Mouse (Mus musculus) C2C12 (cell line): Measurements from ENCODE around the gene Onecut3. TPM values are rescaled to one million over a fixed set of nuclear protein-coding genes. Genes with fewer than 3 reads are reported as not detected.

Source experiments
- H3K27me3 ChIP-seq: one replicate; pipeline ENCODE4 v1.6.1; 2011; ENCODE audit not compliant: control insufficient read depth, insufficient read depth, insufficient read length
- H3K36me3 ChIP-seq: one replicate; pipeline ENCODE4 v1.6.1; 2011; ENCODE audit not compliant: control insufficient read depth, insufficient read depth
- H3K4me3 ChIP-seq: one replicate; pipeline ENCODE4 v1.5.1; 2011; ENCODE audit warnings: mild to moderate bottlenecking, control low read depth; ENCODE audit not compliant: poor library complexity, insufficient read depth, severe bottlenecking
- H3K79me2 ChIP-seq: one replicate; pipeline ENCODE4 v1.6.1; 2011; ENCODE audit not compliant: control insufficient read depth, insufficient read depth
- H3K79me3 ChIP-seq: one replicate; pipeline ENCODE4 v1.6.1; 2011; ENCODE audit warnings: low read depth, control low read depth
- H3ac ChIP-seq: one replicate; pipeline ENCODE3; 2011; ENCODE audit warnings: low read depth; ENCODE audit not compliant: control insufficient read depth, insufficient read length
- CEBPB ChIP-seq: IDR thresholded peaks from one replicate; pipeline ENCODE4 v1.6.1; 2011; ENCODE audit warnings: low read depth, mild to moderate bottlenecking, control low read depth, moderate library complexity
- CTCF ChIP-seq: IDR thresholded peaks from one replicate; pipeline ENCODE4 v1.5.1; 2011; ENCODE audit not compliant: control insufficient read depth, insufficient read depth, insufficient read length
- FOSL1 ChIP-seq: IDR thresholded peaks from one replicate; pipeline ENCODE4 v1.8.0; 2011; ENCODE audit warnings: mild to moderate bottlenecking, low read length; ENCODE audit not compliant: poor library complexity, insufficient read depth, severe bottlenecking
- MAX ChIP-seq: IDR thresholded peaks from one replicate; pipeline ENCODE4 v1.6.1; 2011; ENCODE audit warnings: mild to moderate bottlenecking, control low read depth
- MYOD1 ChIP-seq: IDR thresholded peaks from one replicate; pipeline ENCODE4 v1.6.1; 2011; ENCODE audit warnings: low read depth; ENCODE audit not compliant: control insufficient read depth, insufficient read length
- MYOG ChIP-seq: IDR thresholded peaks from one replicate; pipeline ENCODE4 v1.6.1; 2011; ENCODE audit not compliant: control insufficient read depth, insufficient read length; ENCODE audit errors: extremely low read depth
- USF1 ChIP-seq: IDR thresholded peaks from one replicate; pipeline ENCODE4 v1.6.1; 2011; ENCODE audit warnings: low read depth, mild to moderate bottlenecking, control low read depth, moderate library complexity
- polyA plus RNA-seq: library from polyadenylated mRNA; unstranded; fragments of >200 nt; fragmentation: generic; extraction: Trizol; gene quantifications from one replicate; pipeline ENCODE4 v1.2.1, GENCODE M21; 2012; ENCODE audit warnings: missing spikeins

Gene Onecut3
- polyA plus RNA-seq, 1 experiment: not detected

DNA sequence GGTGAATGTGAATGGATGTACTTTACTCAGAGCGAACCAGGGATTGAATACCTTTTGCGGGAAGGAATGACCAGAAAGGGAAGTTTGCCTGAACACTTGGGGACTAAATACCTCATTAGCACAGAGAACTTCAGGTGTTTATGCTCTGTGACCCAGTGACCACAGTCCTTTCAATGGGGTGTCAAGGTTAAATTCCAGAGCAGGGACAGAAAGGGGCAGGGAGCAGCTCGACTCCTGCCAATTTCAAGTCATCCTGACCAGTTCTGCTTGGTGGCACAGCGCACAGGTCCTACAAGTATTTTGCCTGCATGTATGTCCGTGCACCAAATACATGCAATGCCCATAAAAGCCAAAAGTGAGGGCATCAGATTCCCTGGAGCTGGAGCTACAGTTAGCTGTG is 29.6 kb upstream of the Onecut3 start:
- H3K36me3 ChIP-seq: no peaks in the 10 kb centered on the region
- no peaks in the 10 kb centered on the region for H3K79me2 ChIP-seq
- H3ac ChIP-seq: no peak overlapping the region
- TF ChIP-seq MAX (no peak), USF1 (no peak), MYOD1 (no peak), FOSL1 (no peak), CTCF (no peak), CEBPB (no peak), MYOG (no peak)
- no peak overlapping the region for H3K4me3 ChIP-seq
- no peaks in the 10 kb centered on the region for H3K27me3 ChIP-seq
- no peaks in the 10 kb centered on the region for H3K79me3 ChIP-seq

DNA sequence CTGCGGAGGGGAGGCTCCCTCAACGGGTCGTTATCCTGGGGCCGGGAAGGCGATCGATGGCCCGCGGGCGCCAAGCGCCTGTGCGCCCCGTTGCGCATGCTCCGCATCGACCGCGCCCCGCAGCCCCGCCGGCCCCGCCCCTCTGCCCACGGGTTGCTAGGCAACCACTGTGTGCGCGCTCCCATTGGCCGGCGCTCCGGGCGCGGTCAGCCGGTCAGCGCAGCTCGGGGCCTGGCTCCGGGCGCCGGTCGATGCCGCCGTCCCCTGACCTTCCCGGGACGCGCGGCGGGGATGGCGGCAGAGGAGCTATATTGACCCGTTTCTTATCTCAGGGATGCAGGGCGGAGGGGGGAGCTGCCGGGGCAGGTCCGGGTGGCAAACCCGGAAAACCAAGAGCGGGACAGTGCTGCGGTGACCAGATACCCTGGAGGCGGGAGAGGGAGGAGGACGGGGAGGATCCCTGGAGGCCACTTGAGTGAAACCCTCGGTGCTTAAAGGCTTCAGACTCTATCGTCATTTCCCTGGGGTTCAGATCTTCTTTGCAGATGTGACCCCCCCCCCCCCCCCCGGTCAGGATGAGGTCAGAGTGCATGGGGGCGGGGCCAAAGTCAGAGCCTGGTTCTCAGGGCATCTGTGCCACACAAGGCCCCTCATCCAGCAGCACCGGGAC is 19.2 kb upstream of the Onecut3 start:
- Histone ChIP-seq H3K4me3 (peak overlapping the region; percentile 40), H3K36me3 (no peaks in the 10 kb centered on the region), H3K27me3 (peaks cover 4% of the 10 kb centered on the region), H3ac (peak overlapping the region; percentile 63), H3K79me3 (no peaks in the 10 kb centered on the region), H3K79me2 (no peaks in the 10 kb centered on the region)
- TF ChIP-seq FOSL1: no peak
- no peak for TF ChIP-seq CEBPB
- no peak for TF ChIP-seq MYOD1
- TF ChIP-seq MYOG: no peak

DNA sequence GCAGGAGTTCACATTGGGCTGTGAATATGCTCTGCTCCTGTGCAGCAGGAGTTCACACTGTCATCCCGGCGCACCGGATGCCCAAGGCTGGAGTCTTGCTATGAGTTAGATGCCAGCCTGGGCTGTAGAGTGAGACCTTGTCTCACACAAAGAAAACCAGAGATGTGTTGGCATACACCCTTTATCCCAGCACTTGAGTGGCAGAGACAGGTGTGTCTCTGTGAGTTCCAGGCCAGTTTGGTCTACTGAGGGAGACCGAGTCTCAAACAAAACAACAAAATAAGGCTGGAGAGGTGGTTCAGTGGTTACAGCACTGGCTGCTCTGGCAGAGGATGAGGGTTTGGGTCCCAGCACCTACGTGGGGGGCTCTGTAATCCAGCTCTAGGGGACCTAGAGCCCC is 16.1 kb upstream of the Onecut3 start:
- no peak overlapping the region for H3ac ChIP-seq

DNA sequence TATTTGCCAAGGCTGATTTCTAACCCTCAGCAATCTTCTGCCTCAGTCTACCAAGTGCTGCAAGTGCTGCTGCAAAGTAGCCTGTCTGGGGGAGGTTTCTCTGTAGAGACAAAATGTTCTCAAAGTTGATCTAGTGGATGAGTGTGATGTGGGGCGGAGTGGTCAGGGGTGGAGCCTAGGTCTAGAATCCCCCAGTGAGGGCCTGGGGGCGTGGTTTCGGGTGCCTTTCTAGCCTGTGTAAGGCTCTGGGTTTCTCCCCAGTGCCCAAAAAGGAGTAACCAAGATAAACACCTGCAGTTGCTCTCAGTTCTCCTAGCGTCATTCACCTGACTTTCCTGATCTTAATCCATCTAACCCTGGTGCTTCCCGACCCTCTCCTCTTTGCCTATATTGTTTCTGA is 13.6 kb upstream of the Onecut3 start:
- Histone ChIP-seq H3K79me3 (no peaks in the 10 kb centered on the region), H3K79me2 (no peaks in the 10 kb centered on the region), H3K36me3 (no peaks in the 10 kb centered on the region), H3K4me3 (no peak overlapping the region), H3K27me3 (peaks cover 34% of the 10 kb centered on the region), H3ac (no peak overlapping the region)
- TF ChIP-seq MYOD1 (no peak), FOSL1 (no peak), MYOG (no peak), USF1 (no peak), MAX (no peak), CTCF (no peak), CEBPB (no peak)

More for the DNA sequence above, 16.1 kb upstream of the Onecut3 start:
- H3K79me3 ChIP-seq: no peaks in the 10 kb centered on the region
- no peaks in the 10 kb centered on the region for H3K36me3 ChIP-seq
- no peaks in the 10 kb centered on the region for H3K79me2 ChIP-seq
- peak; percentile 84 for TF ChIP-seq MYOD1
- no peak for TF ChIP-seq MYOG
- no peak overlapping the region for H3K4me3 ChIP-seq
- peaks cover 13% of the 10 kb centered on the region for H3K27me3 ChIP-seq

DNA sequence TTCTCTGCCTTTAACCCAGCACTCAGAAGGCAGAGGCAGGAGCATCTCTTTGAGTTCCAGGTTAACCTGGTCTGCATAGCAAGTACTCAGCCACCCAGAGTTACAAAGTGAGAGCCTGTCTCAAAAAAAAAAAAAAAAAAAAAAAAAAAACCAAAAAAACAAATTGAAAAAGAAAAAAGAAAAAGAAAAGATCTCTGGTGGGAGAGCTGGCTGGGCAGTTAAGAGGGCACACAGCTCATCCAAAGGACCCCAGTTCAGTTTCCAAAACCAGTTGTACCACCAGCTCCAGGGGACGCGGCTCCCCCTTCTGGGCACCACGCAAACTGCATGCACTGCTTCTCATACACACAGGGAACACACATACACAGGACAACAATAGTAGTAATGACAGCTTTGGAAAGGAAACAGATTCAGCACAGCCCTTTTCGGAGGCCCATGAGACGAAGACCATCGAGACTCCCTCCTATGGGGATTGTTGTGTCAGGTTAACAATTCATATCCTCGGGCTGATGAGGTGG is 7.7 kb upstream of the Onecut3 start:
- peaks cover 70% of the 10 kb centered on the region for H3K27me3 ChIP-seq
- no peaks in the 10 kb centered on the region for H3K79me2 ChIP-seq
- peak; percentile 40 for TF ChIP-seq CTCF
- no peak for TF ChIP-seq CEBPB
- TF ChIP-seq USF1: no peak
- H3ac ChIP-seq: no peak overlapping the region
- H3K79me3 ChIP-seq: no peaks in the 10 kb centered on the region
- no peaks in the 10 kb centered on the region for H3K36me3 ChIP-seq
- no peak overlapping the region for H3K4me3 ChIP-seq

DNA sequence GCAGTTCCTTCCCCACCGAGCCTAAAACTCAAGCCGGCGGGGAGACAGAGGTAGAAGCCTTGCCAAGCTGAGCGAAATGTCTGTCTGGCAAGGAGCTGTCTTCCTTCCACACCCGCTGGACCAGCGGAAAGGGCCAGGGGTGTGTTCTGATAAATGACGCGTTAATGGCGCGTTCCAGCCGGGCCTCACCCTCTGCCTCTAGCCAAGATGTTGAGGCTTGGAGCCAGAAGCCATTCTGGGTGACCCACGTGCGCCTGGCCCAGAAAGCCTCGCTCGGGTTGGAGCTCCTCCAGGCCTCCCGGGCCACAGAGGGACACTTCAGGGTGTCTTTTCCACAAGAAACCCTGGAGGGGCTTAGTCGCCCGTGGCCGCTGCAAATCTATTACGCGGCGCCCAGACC is 4.6 kb upstream of the Onecut3 start:
- Histone ChIP-seq H3K79me3 (no peaks in the 10 kb centered on the region), H3K4me3 (peak overlapping the region; percentile 11), H3ac (no peak overlapping the region), H3K27me3 (peaks cover 78% of the 10 kb centered on the region), H3K79me2 (no peaks in the 10 kb centered on the region), H3K36me3 (no peaks in the 10 kb centered on the region)
- TF ChIP-seq CEBPB: no peak
- no peak for TF ChIP-seq USF1
- no peak for TF ChIP-seq FOSL1
- TF ChIP-seq MAX: no peak
- no peak for TF ChIP-seq MYOD1
